Mouse (Mus musculus) liver, adult 2 months (tissue): ENCODE results near the gene Slc13a2.

Source experiments
- CTCF ChIP-seq: fragments of 200-500 bp; IDR thresholded peaks from 2 replicates; pipeline ENCODE4 v1.5.1; 2011; ENCODE audit warnings: low read depth, low read length, control low read depth
- POLR2A ChIP-seq: fragments of 200-500 bp; IDR thresholded peaks from 2 replicates; pipeline ENCODE4 v1.6.1; 2011; ENCODE audit warnings: low read length, control low read depth; ENCODE audit not compliant: insufficient read depth; ENCODE audit errors: extremely low read depth

DNA sequence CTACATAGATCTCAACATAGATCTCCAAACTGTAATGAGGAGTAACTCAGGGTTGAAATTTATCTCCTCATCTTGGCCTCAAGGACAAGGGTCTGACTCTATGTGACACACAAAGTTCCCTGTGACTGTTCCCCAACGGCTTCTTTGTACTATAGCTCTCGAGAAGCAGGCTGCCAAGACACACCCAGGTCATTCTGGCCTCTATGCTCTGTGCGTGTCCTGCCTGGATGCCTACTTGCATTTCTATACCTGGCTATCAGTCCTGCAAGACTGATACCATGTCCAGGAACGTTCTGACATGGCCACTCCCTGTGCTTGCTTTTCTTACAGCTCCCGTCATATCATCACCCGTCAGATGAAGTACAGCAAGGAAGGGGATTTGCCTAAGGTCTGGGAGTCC, 20.0 kb downstream of the Slc13a2 start:
- TF ChIP-seq POLR2A, result no peak
- no peak for TF ChIP-seq CTCF
